Mouse (Mus musculus) heart, adult 2 months (tissue): Measurements from ENCODE around the gene Adgrl1. TPM values are rescaled to one million over a fixed set of nuclear protein-coding genes. Genes with fewer than 3 reads are reported as not detected.

Experiments
- DNase-seq, 2 experiments: peaks; one replicate each; pipeline ENCODE4 v3.0.0; 2021
- H3K27ac ChIP-seq: fragments of 200-600 bp; 2 replicates; pipeline ENCODE4 v1.8.1; 2022
- H3K27me3 ChIP-seq: fragments of 200-500 bp; 2 replicates; pipeline ENCODE4 v1.6.1; 2012; ENCODE audit warnings: mild to moderate bottlenecking, low read length, inconsistent platforms, mixed read lengths; ENCODE audit not compliant: control insufficient read depth, insufficient read depth
- H3K36me3 ChIP-seq: fragments of 200-500 bp; 2 replicates; pipeline ENCODE4 v1.6.1; 2012; ENCODE audit warnings: low read length, inconsistent platforms; ENCODE audit not compliant: control insufficient read depth, insufficient read depth
- H3K4me1 ChIP-seq: fragments of 200-500 bp; 2 replicates; pipeline ENCODE4 v1.6.1; 2011; ENCODE audit warnings: low read length; ENCODE audit not compliant: control insufficient read depth, insufficient read depth
- H3K4me3 ChIP-seq: fragments of 200-600 bp; 2 replicates; pipeline ENCODE4 v1.8.1; 2022
- H3K79me2 ChIP-seq: fragments of 200-500 bp; replicated peaks from 2 replicates; pipeline ENCODE4 v1.6.1; 2012; ENCODE audit warnings: mild to moderate bottlenecking, inconsistent platforms, low read length, moderate library complexity, mixed read lengths; ENCODE audit not compliant: control insufficient read depth, insufficient read depth
- H3K9ac ChIP-seq: fragments of 200-500 bp; 2 replicates; pipeline ENCODE4 v1.6.1; 2012; ENCODE audit warnings: low read depth, mild to moderate bottlenecking, control low read depth, inconsistent platforms, low read length, mixed read lengths
- CTCF ChIP-seq: fragments of 200-600 bp; IDR thresholded peaks from 2 replicates; pipeline ENCODE4 v1.8.1; 2022; ENCODE audit warnings: antibody characterized with exemption, mild to moderate bottlenecking, moderate library complexity
- EP300 ChIP-seq: fragments of 200-500 bp; IDR thresholded peaks from 2 replicates; pipeline ENCODE4 v1.6.1; 2011; ENCODE audit warnings: low read depth, low read length, control low read depth; ENCODE audit not compliant: insufficient read depth
- POLR2A ChIP-seq: fragments of 200-500 bp; IDR thresholded peaks from 2 replicates; pipeline ENCODE4 v1.6.1; 2011; ENCODE audit warnings: mild to moderate bottlenecking, low read depth, low read length, control low read depth; ENCODE audit not compliant: insufficient read depth
- WGBS: fragments of 180-500 bp; shearing (Covaris S2); methylation state at CpG from one replicate; pipeline ENCODE4 v1.1.7; 2018; 5-methylcytosine and 5-hydroxymethylcytosine counted together
- intact Hi-C: fragments of 180-260 bp; cut with DNase I; formaldehyde crosslinking; loops from one replicate; pipeline ENCODE4 v1.15.1; 2025
- long read RNA-seq: library from polyadenylated mRNA; stranded (forward); transcript quantifications from one replicate; pipeline ENCODE4 v2.0.0, GENCODE M21; 2021
- polyA plus RNA-seq: library from polyadenylated mRNA; depleted of rRNA; stranded (reverse); fragments of >200 nt; gene quantifications from 2 replicates; pipeline ENCODE4 v1.2.3, GENCODE M21; 2012; rRNA removed
- total RNA-seq, 2 experiments: library from RNA; stranded (reverse); gene quantifications; 2 replicates each; pipeline ENCODE4 v1.2.3; 2021

The Adgrl1 gene
- total RNA-seq (10 to 100 TPM; 11.3 to 12.9 TPM), polyA plus RNA-seq (33.8 and 45.8 TPM in 2 replicates)
- long read RNA-seq, partial matches to known transcripts = 2 of 4 reads
- long read RNA-seq, other reads (novel, unspliced or antisense) = 2 of 4 reads

DNA sequence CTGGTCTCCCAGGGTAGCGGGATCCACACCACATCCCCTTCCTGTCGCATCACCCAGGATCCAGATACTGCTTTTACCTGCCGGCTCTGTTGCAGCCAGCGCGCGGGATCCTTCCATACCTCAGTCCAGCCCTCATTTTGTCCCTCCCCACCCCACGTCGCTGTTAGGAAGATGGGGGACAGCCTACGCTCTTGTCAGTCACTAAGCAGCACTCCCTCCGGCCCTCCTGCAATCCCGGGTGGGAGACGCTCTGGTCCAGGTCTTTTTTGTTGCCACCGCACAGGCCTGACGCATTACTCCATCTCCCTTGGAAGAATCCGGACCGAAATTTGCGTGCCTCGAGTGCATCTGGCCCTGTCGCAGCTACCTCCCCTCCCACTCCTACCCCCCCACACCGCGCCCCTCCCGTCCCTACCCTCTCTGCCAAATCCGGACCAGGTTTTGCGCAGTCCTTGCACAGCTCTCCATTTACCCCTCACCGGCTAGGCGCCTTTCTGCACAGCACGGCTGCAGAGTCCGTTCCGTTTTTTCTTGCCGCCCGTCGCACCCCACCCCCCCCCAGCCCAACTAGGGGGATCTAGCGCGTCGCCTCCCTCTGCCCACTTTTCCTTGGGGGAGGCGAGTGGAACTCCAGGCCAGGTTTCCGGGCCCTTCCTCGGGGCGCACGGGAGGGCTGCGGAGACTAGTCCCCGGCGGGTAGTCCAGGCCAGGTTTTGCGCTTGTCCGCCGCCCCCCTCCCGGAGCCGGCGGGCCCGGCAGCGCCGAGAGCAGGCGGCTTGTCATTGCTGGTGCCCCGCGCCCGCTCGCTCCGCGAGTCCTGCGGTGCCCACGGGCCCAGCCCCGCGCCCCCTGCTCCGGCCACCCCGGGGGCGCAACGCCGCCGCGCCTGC, at the start of gene Adgrl1:
Gene Adgrl1 (plus strand): TSS at position 743 of the 890 bp plus-strand sequence.
- intact Hi-C loops = loop anchor here (2.0 kb wide), 2 partner anchors 25 to 53 kb away; no protein-coding TSS in a partner anchor
- H3K27ac ChIP-seq = peak within 1 kb of the TSS; percentile 64
- 0 out of 2 replicates have a peak, but pooled peaks have one; percentile 38 for TF ChIP-seq EP300
- TF ChIP-seq POLR2A = no peak
- no peak for TF ChIP-seq CTCF
- peak; percentile 91 to 93 for DNase-seq
- no peaks in the 10 kb centered on the region for H3K4me1 ChIP-seq
- no peaks in the 10 kb centered on the region for H3K79me2 ChIP-seq
- under 1% methylated on average over 70 of the region's 70 CpGs for WGBS
- H3K36me3 ChIP-seq = no peaks in the 10 kb centered on the region
- H3K27me3 ChIP-seq = no peaks in the 10 kb centered on the region
- peak within 1 kb of the TSS; percentile 91 for H3K9ac ChIP-seq
- H3K4me3 ChIP-seq = peak within 1 kb of the TSS; percentile 65

DNA sequence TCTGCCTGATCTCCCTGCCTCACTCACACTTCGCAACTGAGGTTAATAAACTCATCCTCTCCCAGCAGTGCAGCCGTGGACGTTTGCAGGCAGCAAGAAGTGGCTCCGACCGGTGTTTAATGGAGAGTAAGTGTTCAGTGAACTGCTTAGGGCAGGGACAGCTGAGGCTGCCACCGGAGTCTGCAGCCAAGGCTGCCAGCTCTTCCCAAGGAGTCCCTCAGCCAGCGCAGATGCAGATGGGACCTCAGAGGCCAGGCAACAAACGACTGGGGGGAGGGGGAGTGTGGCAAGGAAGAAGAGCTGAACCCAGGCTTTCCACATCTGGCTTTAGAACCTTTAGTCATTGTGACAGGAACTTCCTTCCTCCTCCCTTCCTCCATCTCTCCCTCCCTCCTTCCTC, 47.6 kb upstream of the Adgrl1 start:
- Histone ChIP-seq H3K9ac (no peak overlapping the region), H3K36me3 (no peaks in the 10 kb centered on the region), H3K27ac (no peak overlapping the region), H3K4me1 (no peaks in the 10 kb centered on the region), H3K27me3 (no peaks in the 10 kb centered on the region), H3K79me2 (no peaks in the 10 kb centered on the region), H3K4me3 (no peak overlapping the region)
- intact Hi-C loops = no loop called here
- no peak for DNase-seq
- no peak for TF ChIP-seq CTCF
- no peak for TF ChIP-seq POLR2A
- no peak for TF ChIP-seq EP300
- 32% methylated on average over 8 of the region's 8 CpGs for WGBS

DNA sequence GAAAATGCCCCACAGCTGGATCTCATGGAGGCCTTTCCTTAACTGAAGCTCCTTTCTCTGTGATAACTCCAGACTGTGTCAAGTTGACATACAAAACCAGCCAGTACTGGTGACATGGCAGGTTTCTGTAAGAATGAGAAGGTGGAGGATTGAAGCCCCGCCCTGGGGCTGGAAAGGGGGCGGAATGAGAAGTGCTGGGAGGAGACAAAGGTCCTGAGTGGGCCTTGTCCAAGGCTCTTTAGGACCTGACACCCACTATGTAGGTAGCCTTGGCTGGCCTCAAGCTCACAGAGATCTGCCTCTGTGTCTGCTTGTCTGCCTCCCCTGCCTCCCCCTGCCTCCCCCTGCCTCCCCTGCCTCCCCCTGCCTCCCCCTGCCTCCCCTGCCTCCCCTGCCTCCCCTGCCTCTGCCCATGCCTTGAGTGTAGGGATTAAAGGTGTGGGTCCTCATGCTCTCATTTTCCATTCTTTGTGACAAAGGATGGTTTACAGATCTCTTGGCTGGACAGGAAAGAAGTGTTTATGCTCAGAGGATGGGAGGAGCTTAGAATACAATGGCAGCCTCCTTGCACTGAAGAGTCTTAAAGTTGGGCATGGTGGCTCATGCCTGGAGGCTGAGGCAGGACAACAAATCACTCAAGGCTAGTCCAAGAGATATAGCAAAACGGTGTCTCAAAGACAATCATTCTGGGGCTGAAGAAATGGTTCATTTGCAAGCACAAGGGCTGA, 46.4 kb upstream of the Adgrl1 start:
- Histone ChIP-seq H3K4me3 (no peak overlapping the region), H3K27me3 (no peaks in the 10 kb centered on the region), H3K79me2 (no peaks in the 10 kb centered on the region), H3K36me3 (no peaks in the 10 kb centered on the region), H3K9ac (no peak overlapping the region), H3K27ac (no peak overlapping the region), H3K4me1 (no peaks in the 10 kb centered on the region)
- DNase-seq = no peak
- TF ChIP-seq POLR2A = no peak
- TF ChIP-seq CTCF = no peak
- no peak for TF ChIP-seq EP300
- intact Hi-C loops = no loop called here
- WGBS = 70% methylated on average over 3 of the region's 3 CpGs

GRCm38 (mm10) chr8:83856486-83857065, 43.3 kb upstream of the Adgrl1 start:
- Histone ChIP-seq H3K9ac (no peak overlapping the region), H3K36me3 (no peaks in the 10 kb centered on the region), H3K4me3 (no peak overlapping the region), H3K4me1 (no peaks in the 10 kb centered on the region), H3K79me2 (no peaks in the 10 kb centered on the region), H3K27me3 (no peaks in the 10 kb centered on the region), H3K27ac (no peak overlapping the region)
- TF ChIP-seq CTCF (no peak), EP300 (no peak), POLR2A (no peak)
- no peak for DNase-seq
- intact Hi-C loops = no loop called here
- WGBS = 69% methylated on average over 6 of the region's 6 CpGs

DNA sequence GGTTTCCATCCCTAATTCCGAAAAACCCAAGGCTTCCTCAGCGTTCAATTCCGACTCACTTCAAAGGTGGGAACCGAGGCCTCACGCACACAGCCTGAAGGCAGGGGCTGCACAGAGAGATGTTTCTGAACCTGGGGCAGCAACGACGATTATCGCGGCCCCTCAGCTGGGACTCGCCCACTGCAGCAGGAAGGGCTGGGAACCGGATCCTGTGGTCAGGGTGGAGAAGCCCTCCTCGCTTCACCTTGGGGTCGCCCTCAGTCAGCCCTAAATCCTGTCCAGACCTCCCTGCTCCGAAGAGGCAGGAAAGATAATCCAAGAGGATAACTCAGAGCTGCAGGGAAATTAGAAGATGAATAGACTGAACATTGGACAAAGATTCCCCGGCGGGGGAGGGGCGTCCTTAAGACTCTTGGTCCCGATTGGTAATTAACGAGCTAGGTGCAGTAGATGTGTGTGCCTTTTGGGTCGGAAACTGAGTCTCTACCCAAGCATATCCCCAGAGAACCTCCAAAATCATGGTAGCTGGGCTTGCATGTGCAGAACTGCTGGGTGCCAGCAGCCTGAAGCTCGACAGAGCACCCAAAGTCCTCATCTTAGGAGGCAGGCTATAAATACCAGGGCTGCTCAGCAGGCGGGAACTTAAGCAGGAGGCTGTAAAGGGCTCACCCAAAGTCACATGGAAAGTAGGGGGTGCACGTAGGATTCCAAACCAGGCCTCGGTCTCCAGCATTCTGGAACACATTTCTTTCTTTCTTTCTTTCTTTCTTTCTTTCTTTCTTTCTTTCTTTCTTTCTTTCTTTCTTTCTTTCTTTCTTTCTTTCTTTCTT, 37.3 kb upstream of the Adgrl1 start:
- Histone ChIP-seq H3K27ac (no peak overlapping the region), H3K9ac (no peak overlapping the region), H3K36me3 (no peaks in the 10 kb centered on the region), H3K4me1 (no peaks in the 10 kb centered on the region), H3K27me3 (peaks cover 3% of the 10 kb centered on the region; the same call in 1 of the 2 replicates), H3K4me3 (no peak overlapping the region), H3K79me2 (no peaks in the 10 kb centered on the region)
- TF ChIP-seq POLR2A (no peak), CTCF (no peak), EP300 (no peak)
- DNase-seq = no peak
- intact Hi-C loops = no loop called here
- WGBS = 14% methylated on average over 24 of the region's 24 CpGs
